ENCODE assay signal across 23 mouse cellular contexts in the genomic region with DNA sequence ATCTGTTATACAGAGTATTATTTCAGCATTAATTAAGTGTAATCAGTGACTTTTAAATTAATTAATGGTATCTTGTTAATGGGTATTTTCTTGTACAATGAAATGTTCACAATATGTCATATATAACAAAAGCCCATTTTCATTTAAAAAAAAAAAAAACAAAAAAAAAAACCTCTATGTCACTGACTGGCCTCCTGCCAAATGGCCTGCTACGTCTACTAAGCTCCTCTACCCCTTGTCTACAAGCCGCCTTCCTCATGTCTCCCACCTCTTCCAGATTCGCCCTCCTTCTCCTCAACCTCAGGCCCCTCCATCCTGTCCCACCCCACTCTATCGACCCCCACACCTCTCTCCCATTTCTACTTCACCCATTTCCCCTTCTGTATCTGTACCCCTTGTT. TPM values are rescaled to one million over a fixed set of nuclear protein-coding genes. Genes with fewer than 3 reads are reported as not detected.
DNase-seq lines count a peak whose midpoint lies in the region; ATAC-seq lines count a peak whose summit lies in the region.
"Had no signal": no experiment of that assay in that cellular context is flagged by ENCODE, and none has a peak within 500 bp of the region (broad histone marks: within the 10 kb centered on the region; RNA-seq: fewer than 3 reads in every experiment).

No protein-coding gene starts in this region.

- intact Hi-C loops in heart, postnatal 25 days (cut with DNase I), result loop anchor here (5.0 kb wide), 1 partner anchor 36 kb away; no protein-coding TSS in a partner anchor

- H3K9me3 ChIP-seq in heart, embryonic 10.5 days, result no peaks in the 10 kb centered on the region
- H3K9me3 ChIP-seq: embryonic facial prominence, embryonic 13.5 days; embryonic facial prominence, embryonic 15.5 days; forebrain, embryonic 12.5 days had no signal

- H3K27me3 ChIP-seq in heart, embryonic 10.5 days (ENCODE audit: insufficient read depth, poor library complexity, severe bottlenecking), result no peaks in the 10 kb centered on the region
- H3K27me3 ChIP-seq: embryonic facial prominence, embryonic 13.5 days; embryonic facial prominence, embryonic 15.5 days; forebrain, embryonic 12.5 days; Patski had no signal

- H3K27ac ChIP-seq in heart, embryonic 10.5 days, result no peak overlapping the region
- H3K27ac ChIP-seq: embryonic facial prominence, embryonic 13.5 days; embryonic facial prominence, embryonic 15.5 days; forebrain, embryonic 10.5 days; forebrain, embryonic 12.5 days had no signal

- WGBS in heart, embryonic 10.5 days, result 72% methylated on average over 4 of the region's 4 CpGs

- DNase-seq in cerebellum, postnatal 10 days, result peak; percentile 19 to 34
- no peak for DNase-seq in cerebellum, adult 11 months
- peak; percentile 13 for DNase-seq in heart, embryonic 10.5 days (ENCODE audit: low spot score)
- no peak for DNase-seq in heart, postnatal 25 days (ENCODE audit: low spot score)
- peak; percentile 14 for DNase-seq in 416B (ENCODE audit: low read depth)
- no peak for DNase-seq in layer of hippocampus, adult 11-12 months (ENCODE audit: low spot score)
- DNase-seq: adrenal gland, adult 8-10 months; adrenal gland, postnatal 14 days; adrenal gland, postnatal 36 days; cerebellum, adult 18-20 months; cerebellum, adult 8-10 months; cerebellum, adult 9-11 months; cerebellum, postnatal 25 days had no signal

- peak; percentile 19; the same call in 1 of the 2 replicates for ATAC-seq in megakaryocyte-erythroid progenitor cell, adult 5-6 weeks (replicated peaks; ENCODE audit: low FRiP score, low TSS enrichment, poor library complexity, severe bottlenecking)
- ATAC-seq: activated CD4-positive, CD25-positive, alpha-beta regulatory T cell, adult 4 months; forebrain, embryonic 14.5 days; forebrain, embryonic 16.5 days; Patski had no signal

- no peaks in the 10 kb centered on the region for H3K36me3 ChIP-seq in heart, embryonic 10.5 days
- H3K36me3 ChIP-seq: embryonic facial prominence, embryonic 13.5 days; embryonic facial prominence, embryonic 15.5 days; forebrain, embryonic 10.5 days; forebrain, embryonic 12.5 days had no signal

- H3K4me1 ChIP-seq in heart, embryonic 10.5 days, result no peaks in the 10 kb centered on the region; the same call in 1 of the 2 replicates
- H3K4me1 ChIP-seq: embryonic facial prominence, embryonic 13.5 days; embryonic facial prominence, embryonic 15.5 days; forebrain, embryonic 12.5 days had no signal

- H3K4me3 ChIP-seq in heart, embryonic 10.5 days, result no peak overlapping the region
- H3K4me3 ChIP-seq: embryonic facial prominence, embryonic 13.5 days; embryonic facial prominence, embryonic 15.5 days; erythroblast, embryonic 14.5 days; forebrain, embryonic 10.5 days; forebrain, embryonic 12.5 days had no signal

RNA-seq across cellular contexts. Expression of gene Ppib, which starts 8.5 kb away (rescaled TPM):
- polyA plus RNA-seq in heart, embryonic 10.5 days (2016; fragmentation: Nextera tagmentation; extraction: Ambion mirVana), result 448 and 551 TPM in 2 replicates
- 100 to 1,000 TPM; 144 to 157 TPM for total RNA-seq in heart, postnatal 25 days (2021)
- 322 and 412 TPM in 2 replicates for total RNA-seq in megakaryocyte-erythroid progenitor cell, adult 5-6 weeks (2014; fragmentation: Nextera tagmentation)
- total RNA-seq in megakaryocyte-erythroid progenitor cell, adult 5-6 weeks (2017), result 561 and 601 TPM in 2 replicates

RNA-seq across cellular contexts. Expression of gene Snx22, which starts 18.0 kb away (rescaled TPM):
- polyA plus RNA-seq in heart, embryonic 10.5 days (2016; fragmentation: Nextera tagmentation; extraction: Ambion mirVana), result 2.1 and 3.1 TPM in 2 replicates
- under 1 TPM; 0.59 to 0.83 TPM for total RNA-seq in heart, postnatal 25 days (2021)
- total RNA-seq in megakaryocyte-erythroid progenitor cell, adult 5-6 weeks (2014; fragmentation: Nextera tagmentation), result 1.3 and 2.2 TPM in 2 replicates
- total RNA-seq in megakaryocyte-erythroid progenitor cell, adult 5-6 weeks (2017), result 0.80 and 0.99 TPM in 2 replicates

Comparison
In these comparisons a context has a peak if more than half of its experiments do, and no peak if none do; other contexts are left out.
1. DNase-seq: peak in cerebellum, postnatal 10 days (2 of 2), heart, embryonic 10.5 days (single experiment) and 416B (single experiment); none in cerebellum, adult 11 months (single experiment), heart, postnatal 25 days (single experiment) and layer of hippocampus, adult 11-12 months (single experiment).